Mouse (Mus musculus): Measurements from ENCODE around the gene Mxi1. TPM values are rescaled to one million over a fixed set of nuclear protein-coding genes. Genes with fewer than 3 reads are reported as not detected.

Mxi1 gene
- total and polyA plus RNA-seq, 3 experiments: 10.6 to 19.9 (median 18.9) TPM

Other genes with a start within 250 kb of the Mxi1 start
- 11.2 and 16.4 TPM in 2 replicates for gene Add3, start 170.1 kb upstream of the Mxi1 start, total RNA-seq (2012; rRNA removed)
- 16.3 and 16.9 TPM in 2 replicates for gene Add3, start 170.1 kb upstream of the Mxi1 start, total RNA-seq (2014; rRNA removed)
- 16.2 and 18.4 TPM in 2 replicates for gene Add3, start 170.1 kb upstream of the Mxi1 start, polyA plus RNA-seq (2012; ENCODE audit: insufficient read length, low read depth)
- gene Gm10197, start 61.2 kb downstream of the Mxi1 start, total RNA-seq (2012; rRNA removed): 3.9 TPM in 1 of 2 replicates, not detected in the other
- not detected in 2 replicates for gene Gm10197, start 61.2 kb downstream of the Mxi1 start, total RNA-seq (2014; rRNA removed)
- gene Gm10197, start 61.2 kb downstream of the Mxi1 start, polyA plus RNA-seq (2012; ENCODE audit: insufficient read length, low read depth): 11.5 TPM in 1 of 2 replicates, not detected in the other
- gene Smndc1, start 80.1 kb downstream of the Mxi1 start, total RNA-seq (2012; rRNA removed): 20.5 and 20.9 TPM in 2 replicates
- 41.1 and 41.3 TPM in 2 replicates for gene Smndc1, start 80.1 kb downstream of the Mxi1 start, total RNA-seq (2014; rRNA removed)
- gene Smndc1, start 80.1 kb downstream of the Mxi1 start, polyA plus RNA-seq (2012; ENCODE audit: insufficient read length, low read depth): 96.6 and 104 TPM in 2 replicates
- gene Dusp5, start 218.6 kb downstream of the Mxi1 start, total RNA-seq (2012; rRNA removed): 10.6 and 10.9 TPM in 2 replicates
- 13.2 and 15.2 TPM in 2 replicates for gene Dusp5, start 218.6 kb downstream of the Mxi1 start, total RNA-seq (2014; rRNA removed)
- 13.8 and 18.2 TPM in 2 replicates for gene Dusp5, start 218.6 kb downstream of the Mxi1 start, polyA plus RNA-seq (2012; ENCODE audit: insufficient read length, low read depth)

Measured in CH12.LX (cell line).